Mouse (Mus musculus): ENCODE measurements around the gene Prmt9.

Prmt9 gene

GRCm38 (mm10) chr8:77535026-77535595, 14.1 kb upstream of the Prmt9 start:
- peak; percentile 37 for DNase-seq

- no peak for DNase-seq
Observed at GRCm38 (mm10) chr8:77536821-77537220, 12.4 kb upstream of the Prmt9 start.

GRCm38 (mm10) chr8:77538256-77538655, 10.9 kb upstream of the Prmt9 start:
- DNase-seq, result no peak

GRCm38 (mm10) chr8:77543152-77543777, 5.9 kb upstream of the Prmt9 start:
- no peak for DNase-seq

- no peak for DNase-seq
Observed at GRCm38 (mm10) chr8:77544428-77544827, 4.8 kb upstream of the Prmt9 start.

GRCm38 (mm10) chr8:77545616-77546015, 3.6 kb upstream of the Prmt9 start:
- DNase-seq, result no peak

GRCm38 (mm10) chr8:77549881-77550580, 834 bp downstream of the Prmt9 start:
- no peak for DNase-seq

- DNase-seq, result no peak
Observed at GRCm38 (mm10) chr8:77552491-77552890, 3.3 kb downstream of the Prmt9 start.

- no peak for DNase-seq
Observed at GRCm38 (mm10) chr8:77561441-77561840, 12.2 kb downstream of the Prmt9 start.

- DNase-seq, result no peak
Observed at GRCm38 (mm10) chr8:77574229-77574628, 25.0 kb downstream of the Prmt9 start.

GRCm38 (mm10) chr8:77577674-77578073, 28.5 kb downstream of the Prmt9 start:
- DNase-seq, result no peak

GRCm38 (mm10) chr8:77584174-77584573, 35.0 kb downstream of the Prmt9 start:
- DNase-seq, result no peak

- DNase-seq, result no peak
Observed at GRCm38 (mm10) chr8:77609621-77610020, 60.4 kb downstream of the Prmt9 start.

- DNase-seq, result peak; percentile 94
Observed at GRCm38 (mm10) chr8:77610374-77610969, 61.3 kb downstream of the Prmt9 start, which contains the start of gene Tmem184c. Gene Tmem184c, minus strand, starts transcription at chr8:77610698.

- DNase-seq, result peak; percentile 28
Observed at GRCm38 (mm10) chr8:77617916-77618315, 68.7 kb downstream of the Prmt9 start.

- no peak for DNase-seq
Observed at GRCm38 (mm10) chr8:77623677-77624209, 74.5 kb downstream of the Prmt9 start.

GRCm38 (mm10) chr8:77629858-77630537, 80.8 kb downstream of the Prmt9 start:
- peak; percentile 95 for DNase-seq

- no peak for DNase-seq
Observed at GRCm38 (mm10) chr8:77630691-77631090, 81.5 kb downstream of the Prmt9 start.
